Mouse (Mus musculus) common myeloid progenitor, adult 5-6 weeks (primary cell): ENCODE results near the gene Terb1. TPM values are rescaled to one million over a fixed set of nuclear protein-coding genes. Genes with fewer than 3 reads are reported as not detected.

Experiments used
- ATAC-seq: replicated peaks from 2 replicates; pipeline ENCODE4 v1.8.0; 2016; ENCODE audit warnings: low read depth, mild to moderate bottlenecking, moderate TSS enrichment, inconsistent platforms; ENCODE audit not compliant: poor library complexity, severe bottlenecking
- total RNA-seq: library from RNA; stranded (forward); fragments of 200-1000, 187-1606 nt; gene quantifications from 2 replicates; pipeline ENCODE4 v1.2.3, GENCODE M21; 2017

Gene Terb1
- total RNA-seq, 1 experiment from 2014 or later, result not detected

DNA sequence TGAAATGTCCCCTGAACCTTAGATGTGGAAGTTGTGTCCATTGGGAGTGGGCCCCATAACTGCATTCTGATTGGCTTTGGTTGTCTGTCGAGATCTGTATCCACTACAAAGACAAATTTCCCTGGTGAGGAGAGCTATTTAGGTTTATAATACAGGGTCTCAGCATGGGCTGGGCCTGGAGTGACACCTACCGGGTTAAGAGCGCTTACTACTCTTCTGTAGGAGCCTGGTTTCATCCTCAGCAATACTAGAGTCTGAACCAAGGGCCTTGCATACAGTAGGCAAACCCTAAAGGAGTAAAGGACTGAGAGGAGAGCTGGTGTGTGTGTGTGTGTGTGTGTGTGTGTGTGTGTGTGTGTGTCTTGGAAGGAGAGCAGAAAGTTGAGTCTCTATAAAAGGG is 95.5 kb downstream of the Terb1 start:
- no peak for ATAC-seq

- no peak for ATAC-seq
These were observed 95.9 kb downstream of the Terb1 start for GRCm38 (mm10) chr8:104413770-104414169.

DNA sequence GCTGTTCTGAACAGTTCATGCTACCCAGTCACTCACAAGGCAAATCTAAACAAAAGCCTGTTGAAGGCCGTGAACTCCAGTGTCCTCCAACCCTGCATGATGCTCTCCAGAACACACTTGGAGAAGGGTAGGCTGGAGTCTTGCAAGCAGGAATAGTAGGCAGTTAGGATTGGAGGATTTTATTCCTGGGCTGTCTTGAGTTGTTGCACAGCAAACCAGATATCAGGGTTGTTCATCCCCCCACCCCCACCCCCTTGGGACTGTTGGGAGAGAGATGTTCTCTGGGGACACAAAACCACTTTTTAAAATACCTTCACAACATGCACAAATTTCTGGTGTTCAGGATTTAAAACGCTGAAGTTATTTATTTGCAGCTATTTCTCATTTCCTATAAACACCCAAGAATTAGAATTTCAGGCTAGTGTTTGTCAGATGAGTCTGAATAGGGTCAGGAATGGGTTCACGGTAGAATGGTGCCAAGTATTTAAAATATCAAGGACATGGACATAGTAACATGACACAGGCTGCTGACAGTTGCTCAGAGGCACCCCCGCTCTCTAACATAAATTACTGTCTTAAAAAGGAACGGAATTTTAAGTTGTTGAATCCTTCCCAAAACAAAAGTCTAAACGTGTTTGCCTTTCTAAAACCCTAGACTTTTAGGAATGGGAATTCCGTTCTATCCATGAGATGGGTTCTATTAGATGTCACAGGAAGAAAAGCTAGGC is 96.7 kb downstream of the Terb1 start:
- ATAC-seq, result no peak

- ATAC-seq, result no peak
These were observed 97.7 kb downstream of the Terb1 start for GRCm38 (mm10) chr8:104411972-104412371.

DNA sequence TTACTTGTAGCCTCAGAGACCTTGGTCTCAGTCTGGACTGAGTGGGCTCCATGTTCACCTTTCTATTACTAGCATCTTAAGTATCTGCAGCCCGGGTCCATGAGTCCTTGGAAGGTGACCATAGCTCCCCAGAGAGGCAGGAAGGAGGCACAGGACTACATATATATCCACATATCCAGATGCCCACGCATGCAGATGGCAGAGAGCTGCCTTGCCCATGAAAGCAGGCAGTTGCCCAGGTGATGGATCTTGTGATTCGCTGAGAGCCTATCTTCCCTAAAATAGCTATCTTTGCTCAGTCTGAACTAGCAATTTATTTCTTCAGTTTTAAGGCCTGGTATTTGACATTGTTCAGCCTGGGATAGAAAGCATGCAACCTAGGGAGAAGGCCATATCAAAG is 98.2 kb downstream of the Terb1 start:
- ATAC-seq, result no peak

GRCm38 (mm10) chr8:104410628-104411273 is 99.0 kb downstream of the Terb1 start:
- no peak for ATAC-seq

DNA sequence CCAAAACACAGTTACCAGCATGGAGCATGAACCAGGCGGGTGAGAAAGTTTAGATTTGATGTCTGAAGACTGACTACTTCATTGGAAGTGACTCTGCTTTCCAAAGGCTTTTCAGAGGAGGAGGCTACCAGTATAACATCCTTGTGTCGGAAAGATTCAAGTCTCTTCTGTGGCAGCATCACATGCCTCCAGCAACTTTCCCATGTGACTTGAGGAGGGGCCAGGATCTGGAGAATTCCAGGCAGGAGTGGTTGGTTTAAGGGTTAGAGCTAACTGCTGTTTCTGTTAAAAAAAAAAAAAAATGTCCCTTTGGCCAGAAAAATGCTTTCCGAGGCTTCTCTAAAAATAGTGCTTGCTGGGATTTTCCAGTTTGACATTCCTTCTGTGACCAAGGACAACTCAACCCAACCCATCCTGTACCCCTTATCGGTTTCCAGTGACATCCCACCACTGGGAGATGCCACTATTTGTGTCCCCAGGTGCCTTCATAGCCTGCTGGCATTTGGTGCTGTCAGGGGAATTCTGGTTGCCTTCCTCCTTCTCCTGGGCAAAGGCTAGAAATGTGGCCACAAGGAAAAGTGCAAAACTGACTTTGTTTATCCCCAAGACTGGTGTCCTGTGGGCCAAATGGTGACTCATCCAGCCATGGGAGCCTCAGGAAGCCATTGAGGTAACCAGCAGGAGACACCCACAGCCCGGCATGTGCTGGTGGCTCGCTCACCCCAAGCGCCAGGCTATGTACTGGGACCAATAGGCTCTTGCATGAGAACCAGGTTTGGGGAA is 101.2 kb downstream of the Terb1 start:
- ATAC-seq, result no peak

- ATAC-seq, result no peak
These were observed 103.2 kb downstream of the Terb1 start for GRCm38 (mm10) chr8:104406340-104407128.

DNA sequence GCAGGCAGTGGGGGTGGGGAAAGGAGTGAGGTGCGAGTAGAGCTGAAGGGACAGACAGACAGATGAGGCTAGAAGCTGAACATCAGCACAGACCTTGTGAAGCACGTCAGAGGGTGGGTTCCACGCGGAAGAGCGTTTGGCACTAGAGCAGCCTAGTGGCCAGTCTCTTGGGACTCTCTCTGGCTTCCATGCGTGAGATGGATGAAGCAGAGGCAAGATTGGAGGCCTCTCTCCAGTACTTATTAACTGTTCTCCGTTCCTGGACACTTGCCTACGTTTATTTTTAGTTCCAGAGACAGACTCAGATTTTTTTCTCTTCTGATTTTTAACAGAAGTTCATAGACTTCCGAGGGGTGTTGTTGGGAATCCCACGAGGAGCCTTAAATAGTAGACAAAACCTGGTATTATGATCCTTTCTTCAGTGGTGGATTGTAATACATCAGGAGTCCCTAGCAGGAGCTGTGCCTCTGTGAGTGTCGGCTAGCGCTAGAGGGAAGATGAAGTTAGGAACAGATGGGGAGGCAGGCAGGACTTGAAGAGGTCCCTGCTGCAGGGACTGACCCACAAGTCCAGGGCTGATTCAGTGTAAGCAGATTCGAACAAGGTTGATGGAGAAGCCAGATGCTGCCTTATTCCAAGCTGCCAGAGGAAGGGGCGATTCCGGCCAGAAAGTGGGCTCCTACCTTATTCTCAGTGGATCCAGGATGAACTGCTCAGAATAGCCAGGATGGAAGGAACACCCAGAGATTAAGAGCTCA is 104.1 kb downstream of the Terb1 start:
- ATAC-seq, result no peak

DNA sequence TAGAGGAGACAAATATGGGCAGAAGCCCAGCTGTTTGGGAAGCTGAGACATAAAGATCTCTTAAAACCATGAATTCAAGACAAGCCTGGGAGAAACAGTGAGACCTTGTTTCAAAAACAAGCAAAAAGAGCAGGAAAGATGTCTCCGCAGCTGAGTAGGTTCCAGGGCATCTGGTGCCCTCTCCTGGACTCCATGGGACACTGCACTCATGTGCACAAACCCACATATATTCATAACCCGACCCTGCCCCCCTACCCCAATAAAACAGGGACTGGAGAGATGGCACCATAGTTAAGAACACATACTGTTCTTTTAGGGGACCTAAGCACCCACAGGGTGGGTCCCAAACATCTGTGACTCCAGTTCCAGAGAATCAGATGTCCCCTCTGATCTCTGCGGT is 106.1 kb downstream of the Terb1 start:
- peak; percentile 60; the same call in 1 of the 2 replicates for ATAC-seq

Other genes starting within 250 kb of the Terb1 start
- gene Cmtm2a, start 216.7 kb downstream of the Terb1 start, total RNA-seq, result not detected in 2 replicates
- gene Gm45711, start 199.8 kb downstream of the Terb1 start, total RNA-seq, result not detected in 2 replicates
- gene Cmtm1, start 199.8 kb downstream of the Terb1 start, total RNA-seq, result not detected in 2 replicates
- gene Gm11020, start 188.3 kb downstream of the Terb1 start, total RNA-seq, result not detected in 2 replicates
- not detected in 2 replicates for gene Cmtm2b, start 187.7 kb downstream of the Terb1 start, total RNA-seq
- 10.9 and 15.3 TPM in 2 replicates for gene Cmtm3, start 170.5 kb downstream of the Terb1 start, total RNA-seq
- 1.8 TPM in 2 replicates for gene Cmtm4, start 114.1 kb downstream of the Terb1 start, total RNA-seq
- 48.1 and 57.4 TPM in 2 replicates for gene Dync1li2, start 66.9 kb downstream of the Terb1 start, total RNA-seq
- 95.4 and 104 TPM in 2 replicates for gene Nae1, start 24.7 kb upstream of the Terb1 start, total RNA-seq
- gene Car7, start 24.8 kb upstream of the Terb1 start, total RNA-seq, result 0.41 TPM in 1 of 2 replicates, not detected in the other
- gene Pdp2, start 81.5 kb upstream of the Terb1 start, total RNA-seq, result 9.8 and 12.4 TPM in 2 replicates
- not detected in 2 replicates for gene Cdh16, start 114.5 kb upstream of the Terb1 start, total RNA-seq
- 3.1 and 4.8 TPM in 2 replicates for gene Rrad, start 121.4 kb upstream of the Terb1 start, total RNA-seq
- 25.8 and 28.0 TPM in 2 replicates for gene Ciao2b, start 132.1 kb upstream of the Terb1 start, total RNA-seq
- gene Ces2a, start 224.1 kb upstream of the Terb1 start, total RNA-seq, result not detected in 2 replicates